Mouse (Mus musculus): ENCODE measurements around the gene Chd3. TPM values are rescaled to one million over a fixed set of nuclear protein-coding genes. Genes with fewer than 3 reads are reported as not detected.

The Chd3 gene
- total and polyA plus RNA-seq, 3 experiments, result 71.0 to 183 (median 120) TPM

- Histone ChIP-seq H3K27me3 (ENCODE audit: insufficient read depth, low read length) (no peaks in the 10 kb centered on the region), H3K36me3 (replicated peaks) (peaks cover 57% of the 10 kb centered on the region), H3K9me3 (replicated peaks) (no peaks in the 10 kb centered on the region), H3K4me1 (ENCODE audit: insufficient read depth, low read depth, low read length) (peaks cover 86% of the 10 kb centered on the region), H3K4me3 (ENCODE audit: low read depth, low read length) (peak overlapping the region; percentile 82)
- TF ChIP-seq GATA1 (IDR thresholded peaks at IDR 0.05; ENCODE audit: borderline replicate concordance, low read length), result no peak
- no peak for TF ChIP-seq CTCF (IDR thresholded peaks at IDR 0.05; ENCODE audit: low read depth, low read length)
- TF ChIP-seq TAL1 (conservative IDR thresholded peaks at IDR 0.05; ENCODE audit: low read depth, low read length), result no peak
- DNase-seq (ENCODE audit: low spot score) (peak; percentile 64), ATAC-seq (ENCODE audit: extremely low read depth, insufficient number of reproducible peaks, low FRiP score, poor library complexity, severe bottlenecking) (no peak)
These were observed 41.9 kb upstream of the Chd3 start for GRCm38 (mm10) chr11:69411073-69411535.

GRCm38 (mm10) chr11:69410310-69411072 lies 41.3 kb upstream of the Chd3 start:
- no peaks in the 10 kb centered on the region for H3K27me3 ChIP-seq (ENCODE audit: insufficient read depth, low read length)
- DNase-seq (ENCODE audit: low spot score) (no peak), ATAC-seq (ENCODE audit: extremely low read depth, insufficient number of reproducible peaks, low FRiP score, poor library complexity, severe bottlenecking) (no peak)
- TF ChIP-seq CTCF (IDR thresholded peaks at IDR 0.05; ENCODE audit: low read depth, low read length) (no peak), GATA1 (IDR thresholded peaks at IDR 0.05; ENCODE audit: borderline replicate concordance, low read length) (no peak), TAL1 (conservative IDR thresholded peaks at IDR 0.05; ENCODE audit: low read depth, low read length) (no peak), POLR2AphosphoS5 (IDR thresholded peaks at IDR 0.05; ENCODE audit: insufficient replicate concordance, low read depth, low read length) (no peak), GATA2 (IDR thresholded peaks at IDR 0.05; ENCODE audit: borderline replicate concordance, low read depth, low read length) (no peak)
- H3K4me1 ChIP-seq (ENCODE audit: insufficient read depth, low read depth, low read length), result peaks cover 88% of the 10 kb centered on the region
- H3K36me3 ChIP-seq (replicated peaks), result peaks cover 63% of the 10 kb centered on the region
- H3K4me3 ChIP-seq (ENCODE audit: low read depth, low read length), result peak overlapping the region; percentile 82
- H3K9me3 ChIP-seq (replicated peaks), result no peaks in the 10 kb centered on the region

- Histone ChIP-seq H3K4me3 (ENCODE audit: low read depth, low read length) (peak overlapping the region; percentile 82), H3K36me3 (replicated peaks) (peaks cover 66% of the 10 kb centered on the region), H3K4me1 (ENCODE audit: insufficient read depth, low read depth, low read length) (peaks cover 82% of the 10 kb centered on the region), H3K27me3 (ENCODE audit: insufficient read depth, low read length) (no peaks in the 10 kb centered on the region), H3K9me3 (replicated peaks) (no peaks in the 10 kb centered on the region)
- no peak for ATAC-seq (ENCODE audit: extremely low read depth, insufficient number of reproducible peaks, low FRiP score, poor library complexity, severe bottlenecking)
- TF ChIP-seq GATA1 (IDR thresholded peaks at IDR 0.05; ENCODE audit: borderline replicate concordance, low read length) (no peak), POLR2AphosphoS5 (IDR thresholded peaks at IDR 0.05; ENCODE audit: insufficient replicate concordance, low read depth, low read length) (peak; percentile 42; the same call in 1 of the 2 replicates)
- DNase-seq (ENCODE audit: low spot score), result no peak
These were observed 40.8 kb upstream of the Chd3 start for GRCm38 (mm10) chr11:69410045-69410309.

- peaks cover 70% of the 10 kb centered on the region for H3K36me3 ChIP-seq (replicated peaks)
These were observed 40.3 kb upstream of the Chd3 start for GRCm38 (mm10) chr11:69409378-69410044.

GRCm38 (mm10) chr11:69408541-69409377 lies 39.6 kb upstream of the Chd3 start:
- Histone ChIP-seq H3K9me3 (replicated peaks) (no peaks in the 10 kb centered on the region), H3K36me3 (replicated peaks) (peaks cover 72% of the 10 kb centered on the region), H3K4me3 (ENCODE audit: low read depth, low read length) (peak overlapping the region; percentile 82), H3K27me3 (ENCODE audit: insufficient read depth, low read length) (no peaks in the 10 kb centered on the region), H3K4me1 (ENCODE audit: insufficient read depth, low read depth, low read length) (peaks cover 77% of the 10 kb centered on the region)
- ATAC-seq (ENCODE audit: extremely low read depth, insufficient number of reproducible peaks, low FRiP score, poor library complexity, severe bottlenecking), result peak; percentile 65
- TF ChIP-seq GATA1 (IDR thresholded peaks at IDR 0.05; ENCODE audit: borderline replicate concordance, low read length) (no peak), POLR2AphosphoS5 (IDR thresholded peaks at IDR 0.05; ENCODE audit: insufficient replicate concordance, low read depth, low read length) (no peak), GATA2 (IDR thresholded peaks at IDR 0.05; ENCODE audit: borderline replicate concordance, low read depth, low read length) (0 out of 2 replicates have a peak, but pooled peaks have one; percentile 15)
- DNase-seq (ENCODE audit: low spot score), result peak; percentile 97

More at GRCm38 (mm10) chr11:69409378-69410044, 40.3 kb upstream of the Chd3 start:
- H3K4me1 ChIP-seq (ENCODE audit: insufficient read depth, low read depth, low read length), result peaks cover 78% of the 10 kb centered on the region
- no peaks in the 10 kb centered on the region for H3K9me3 ChIP-seq (replicated peaks)
- H3K27me3 ChIP-seq (ENCODE audit: insufficient read depth, low read length), result no peaks in the 10 kb centered on the region
- ATAC-seq (ENCODE audit: extremely low read depth, insufficient number of reproducible peaks, low FRiP score, poor library complexity, severe bottlenecking) (peak; percentile 48), DNase-seq (ENCODE audit: low spot score) (peak; percentile 85)
- TF ChIP-seq TAL1 (conservative IDR thresholded peaks at IDR 0.05; ENCODE audit: low read depth, low read length) (no peak), CTCF (IDR thresholded peaks at IDR 0.05; ENCODE audit: low read depth, low read length) (no peak), GATA1 (IDR thresholded peaks at IDR 0.05; ENCODE audit: borderline replicate concordance, low read length) (no peak), POLR2AphosphoS5 (IDR thresholded peaks at IDR 0.05; ENCODE audit: insufficient replicate concordance, low read depth, low read length) (no peak), GATA2 (IDR thresholded peaks at IDR 0.05; ENCODE audit: borderline replicate concordance, low read depth, low read length) (no peak)
- peak overlapping the region; percentile 82 for H3K4me3 ChIP-seq (ENCODE audit: low read depth, low read length)

- DNase-seq (ENCODE audit: low spot score) (no peak), ATAC-seq (ENCODE audit: extremely low read depth, insufficient number of reproducible peaks, low FRiP score, poor library complexity, severe bottlenecking) (no peak)
- peaks cover 70% of the 10 kb centered on the region for H3K4me1 ChIP-seq (ENCODE audit: insufficient read depth, low read depth, low read length)
- peak overlapping the region; percentile 82; the same call in 1 of the 2 replicates for H3K4me3 ChIP-seq (ENCODE audit: low read depth, low read length)
- H3K9me3 ChIP-seq (replicated peaks), result no peaks in the 10 kb centered on the region
- no peak for TF ChIP-seq GATA1 (IDR thresholded peaks at IDR 0.05; ENCODE audit: borderline replicate concordance, low read length)
- no peak for TF ChIP-seq TAL1 (conservative IDR thresholded peaks at IDR 0.05; ENCODE audit: low read depth, low read length)
- no peak for TF ChIP-seq POLR2AphosphoS5 (IDR thresholded peaks at IDR 0.05; ENCODE audit: insufficient replicate concordance, low read depth, low read length)
- TF ChIP-seq GATA2 (IDR thresholded peaks at IDR 0.05; ENCODE audit: borderline replicate concordance, low read depth, low read length), result no peak
- TF ChIP-seq CTCF (IDR thresholded peaks at IDR 0.05; ENCODE audit: low read depth, low read length), result no peak
- peaks cover 72% of the 10 kb centered on the region for H3K36me3 ChIP-seq (replicated peaks)
- no peaks in the 10 kb centered on the region for H3K27me3 ChIP-seq (ENCODE audit: insufficient read depth, low read length)
These were observed 38.5 kb upstream of the Chd3 start for GRCm38 (mm10) chr11:69407724-69408004.
